Mouse (Mus musculus) WW6 (cell line): ENCODE data around the gene Lix1l.
A peak's percentile ranks its signal among the peaks of the same experiment; 100 is the strongest.

ENCODE experiments used
- DNase-seq: peaks from one replicate; pipeline ENCODE4 v3.0.0-alpha.2; 2013; ENCODE audit warnings: low read depth, low spot score

Gene Lix1l

DNA sequence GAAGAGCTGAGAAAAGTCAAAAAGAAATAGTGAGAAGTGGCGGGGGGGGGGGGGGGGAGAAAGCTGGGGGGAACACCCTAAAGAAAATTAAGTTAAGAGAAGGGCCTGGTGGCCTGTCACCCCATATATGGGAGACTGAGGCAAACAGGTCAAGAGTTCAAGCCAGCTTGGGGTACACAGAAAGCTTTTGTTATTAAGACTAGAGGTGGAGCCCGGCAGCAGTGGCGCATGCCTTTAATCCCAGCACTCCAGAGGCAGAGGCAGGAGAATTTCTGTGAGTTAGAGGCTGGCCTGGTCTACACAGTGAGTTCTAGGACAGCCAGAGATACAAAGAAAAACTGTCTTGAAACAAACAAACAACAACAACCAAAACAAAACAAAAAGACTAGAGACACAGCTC lies 35.8 kb upstream of the Lix1l start:
- no peak for DNase-seq

DNA sequence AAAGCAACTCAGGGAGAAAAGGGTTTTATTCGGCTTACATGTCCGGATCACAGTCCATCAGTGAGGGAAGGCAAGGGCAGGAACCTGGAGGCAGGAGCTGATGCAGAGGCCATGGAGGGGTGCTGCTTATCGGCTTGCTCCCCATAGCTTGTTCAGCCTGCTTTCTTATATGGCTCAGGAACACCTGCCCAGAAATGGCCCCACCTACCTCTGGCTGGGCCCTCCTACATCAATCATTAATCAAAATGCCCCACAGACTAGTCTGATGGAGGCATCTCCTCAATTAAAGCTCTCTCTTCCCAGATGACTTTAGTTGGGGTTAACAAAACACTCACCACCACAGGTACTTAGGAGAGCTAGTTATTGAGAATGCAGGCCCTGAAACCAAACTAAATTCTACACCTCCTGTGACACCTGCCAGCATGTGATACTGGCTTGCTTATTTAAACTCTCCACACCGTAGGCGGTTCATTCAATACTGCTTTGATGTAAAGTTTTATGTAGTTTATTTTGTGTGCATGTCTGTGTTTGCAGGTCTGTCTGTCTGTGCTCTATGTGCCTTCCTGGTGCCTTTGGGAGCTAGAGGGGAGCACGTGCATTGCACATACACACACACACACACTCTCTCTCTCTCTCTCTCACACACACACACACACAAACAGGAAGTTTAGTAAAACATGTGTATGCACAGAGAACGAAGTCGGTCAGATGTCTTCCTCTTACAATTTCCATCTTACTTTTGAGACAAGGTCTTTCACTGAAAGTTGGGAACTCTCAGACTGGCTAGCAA lies 34.1 kb upstream of the Lix1l start:
- DNase-seq: no peak

DNA sequence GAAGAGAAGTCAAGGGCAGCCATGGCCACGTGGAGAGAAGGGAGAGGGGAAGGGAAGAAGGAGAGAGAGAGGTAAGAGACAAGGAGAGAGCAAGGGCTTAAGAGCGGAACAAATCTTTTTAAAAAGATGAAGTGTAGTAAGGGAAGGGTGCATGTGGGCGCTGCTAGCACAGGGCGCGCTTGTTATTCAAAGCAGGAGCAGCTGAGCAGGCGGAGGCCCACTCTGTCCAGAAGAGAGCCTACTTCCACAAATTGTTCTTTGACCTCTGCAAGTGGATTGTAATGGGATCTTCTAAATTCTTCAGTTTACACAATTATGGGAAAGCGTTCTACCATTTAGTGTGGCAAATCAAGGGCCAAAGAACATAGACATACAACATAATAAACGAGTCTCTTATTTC lies 32.3 kb upstream of the Lix1l start:
- no peak for DNase-seq

DNA sequence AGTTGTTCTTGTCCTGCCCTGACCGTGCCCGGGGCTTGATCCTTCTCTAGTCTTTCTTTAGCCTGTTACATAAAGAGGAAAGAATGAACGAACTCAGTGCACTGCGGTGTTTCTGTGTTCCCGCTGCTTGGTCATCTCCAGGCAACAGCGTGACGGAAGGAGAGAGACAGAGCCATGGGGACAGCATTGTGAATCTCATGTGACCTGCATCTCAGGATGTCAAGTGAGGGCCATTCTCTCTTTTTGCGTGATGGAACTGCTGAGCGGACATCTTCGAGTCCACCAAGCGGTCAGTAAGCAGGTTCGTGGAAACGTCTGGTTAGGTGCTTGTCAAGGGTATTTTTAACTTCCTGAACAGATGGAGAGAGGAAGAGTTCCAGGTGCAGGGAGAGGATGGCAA lies 31.4 kb upstream of the Lix1l start:
- DNase-seq: no peak

- DNase-seq: no peak
Observed at GRCm38 (mm10) chr3:96569966-96570605, 30.9 kb upstream of the Lix1l start.

DNA sequence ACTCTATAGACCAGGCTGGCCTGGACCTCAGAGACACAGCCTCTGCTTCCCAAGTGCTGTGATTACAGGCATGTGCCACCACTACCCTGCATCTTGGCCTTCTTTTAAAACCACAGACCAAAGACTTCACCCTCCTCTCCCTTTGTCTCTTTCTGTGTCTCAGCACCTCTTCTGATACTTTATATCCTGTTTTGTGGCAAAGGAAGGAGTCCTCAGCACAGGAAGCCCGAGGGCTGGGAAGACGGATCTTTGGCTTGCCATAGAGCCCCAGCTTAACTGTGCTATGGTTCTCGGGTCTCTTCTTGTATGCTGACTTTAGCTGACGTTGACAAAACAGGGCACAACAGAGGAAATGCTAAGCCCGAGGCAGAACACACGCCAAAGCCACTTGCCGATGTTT lies 30.3 kb upstream of the Lix1l start:
- DNase-seq: no peak

DNA sequence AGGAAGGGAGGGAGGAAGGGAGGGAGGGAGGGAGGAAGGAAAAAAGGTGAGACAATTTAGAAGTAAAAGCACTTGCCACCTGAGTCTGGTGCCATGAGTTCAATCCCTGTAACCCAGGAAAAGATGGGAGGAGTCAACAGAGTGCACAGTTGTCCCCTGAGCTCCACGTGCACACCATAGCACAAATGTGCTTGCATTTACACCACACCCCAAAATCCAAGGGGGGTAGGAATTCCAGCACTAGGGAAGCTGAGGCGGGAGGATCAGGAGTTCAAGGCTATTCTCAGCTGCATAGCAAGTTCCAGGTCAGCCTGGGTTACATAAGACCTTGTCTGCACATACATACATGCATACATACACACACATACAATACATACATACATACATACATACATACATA lies 29.6 kb upstream of the Lix1l start:
- DNase-seq: no peak

DNA sequence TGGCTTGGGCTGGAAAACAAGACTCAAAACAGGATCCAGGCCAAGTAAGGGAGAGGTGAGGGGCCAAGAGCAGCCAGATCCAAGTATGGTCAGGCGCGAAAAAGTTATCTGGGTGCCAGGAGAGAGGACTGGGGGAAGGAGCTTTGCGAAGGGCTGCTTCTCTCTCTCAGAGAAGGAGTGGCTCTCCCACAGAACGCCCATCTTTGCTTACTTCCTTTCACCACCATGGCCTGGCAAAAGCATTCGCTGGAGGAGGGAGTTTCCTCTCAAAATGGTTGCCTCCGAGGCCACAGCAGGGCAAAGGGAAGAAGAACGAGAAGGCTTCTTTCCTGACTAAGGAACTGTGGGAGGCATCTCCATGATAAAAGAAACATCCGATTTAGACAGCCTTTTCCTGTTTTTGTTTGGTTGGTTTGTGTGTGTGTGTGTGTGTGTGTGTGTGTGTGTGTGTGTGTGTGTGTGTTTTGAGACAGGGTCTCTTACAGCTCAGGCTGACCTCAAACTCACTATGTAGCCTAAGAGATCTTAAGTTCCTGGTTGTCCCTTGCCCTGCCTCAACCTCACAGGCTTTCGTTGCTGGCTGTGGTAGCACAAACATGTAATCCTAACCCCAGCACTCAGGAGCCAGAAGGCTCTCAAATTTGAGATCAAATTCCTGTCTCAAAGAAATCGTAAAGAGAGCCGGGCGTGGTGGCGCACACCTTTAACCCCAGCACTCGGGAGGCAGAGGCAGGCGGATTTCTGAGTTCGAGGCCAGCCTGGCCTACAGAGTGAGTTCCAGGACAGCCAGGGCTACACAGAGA lies 28.9 kb upstream of the Lix1l start:
- no peak for DNase-seq

GRCm38 (mm10) chr3:96573611-96574511 lies 27.1 kb upstream of the Lix1l start:
- no peak for DNase-seq

DNA sequence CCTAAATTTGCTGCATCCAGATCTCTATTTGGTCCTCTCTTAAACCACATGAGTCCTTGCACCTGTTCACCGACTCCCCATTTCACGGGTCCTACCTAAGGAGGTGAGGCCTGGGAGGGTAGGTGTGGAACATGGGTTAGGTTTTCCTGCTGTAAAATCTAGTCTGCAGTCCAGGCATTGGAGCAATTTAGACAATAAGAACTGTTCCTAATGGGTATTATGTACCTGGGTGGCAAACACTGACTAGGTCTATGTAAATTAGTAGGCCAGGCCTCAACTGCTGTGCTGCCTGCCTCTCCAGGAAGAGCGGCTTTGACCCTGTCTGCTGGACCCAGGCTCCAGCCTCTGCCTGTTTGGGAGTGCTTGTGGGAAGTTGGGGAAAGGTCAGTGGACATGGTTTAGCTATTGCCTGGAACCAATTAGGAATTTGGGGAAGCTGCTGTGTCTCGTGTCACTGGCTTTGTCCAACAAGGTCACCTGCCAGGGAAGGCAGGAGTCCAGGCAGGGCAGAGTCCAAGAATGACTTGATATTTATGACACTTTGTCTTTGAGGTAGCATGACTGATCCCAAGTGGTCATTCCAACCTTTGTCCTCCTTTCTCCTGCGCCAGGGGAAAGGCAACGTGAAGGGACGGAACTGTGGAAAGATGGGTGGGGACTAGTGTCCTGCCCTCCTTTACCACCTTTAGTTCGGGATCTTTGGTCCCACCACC lies 25.5 kb upstream of the Lix1l start:
- no peak for DNase-seq

DNA sequence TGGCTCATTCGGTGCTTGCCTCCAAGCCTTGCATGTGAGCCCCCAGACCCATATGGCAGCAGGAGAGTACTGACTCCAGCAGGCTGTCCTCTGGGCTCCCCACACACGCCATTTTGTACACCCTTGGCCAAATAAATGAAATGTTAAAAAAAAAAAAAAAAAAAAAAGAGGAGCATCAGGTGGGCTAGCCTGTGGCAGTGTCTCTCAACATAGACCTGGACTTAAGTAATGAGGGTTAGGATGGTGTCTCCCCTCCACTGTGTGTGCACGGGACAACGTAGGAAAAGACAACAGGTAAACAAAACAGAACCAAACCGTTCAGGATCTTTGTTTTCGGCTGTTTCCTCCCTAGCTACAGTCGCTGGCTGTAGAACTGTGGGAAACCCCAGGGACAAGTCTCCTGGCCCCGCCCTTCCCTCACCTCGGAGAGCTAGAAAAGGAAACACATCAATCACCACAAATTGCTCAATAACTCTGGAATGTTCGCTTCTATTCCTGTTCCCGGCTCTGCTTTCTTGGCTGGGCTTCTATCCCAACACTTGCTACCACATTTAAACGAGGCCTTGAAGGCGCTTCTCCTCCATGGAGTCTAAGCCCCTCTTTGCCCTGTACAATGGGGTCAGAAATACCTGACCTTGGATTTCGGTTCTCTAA lies 24.8 kb upstream of the Lix1l start:
- DNase-seq: no peak

DNA sequence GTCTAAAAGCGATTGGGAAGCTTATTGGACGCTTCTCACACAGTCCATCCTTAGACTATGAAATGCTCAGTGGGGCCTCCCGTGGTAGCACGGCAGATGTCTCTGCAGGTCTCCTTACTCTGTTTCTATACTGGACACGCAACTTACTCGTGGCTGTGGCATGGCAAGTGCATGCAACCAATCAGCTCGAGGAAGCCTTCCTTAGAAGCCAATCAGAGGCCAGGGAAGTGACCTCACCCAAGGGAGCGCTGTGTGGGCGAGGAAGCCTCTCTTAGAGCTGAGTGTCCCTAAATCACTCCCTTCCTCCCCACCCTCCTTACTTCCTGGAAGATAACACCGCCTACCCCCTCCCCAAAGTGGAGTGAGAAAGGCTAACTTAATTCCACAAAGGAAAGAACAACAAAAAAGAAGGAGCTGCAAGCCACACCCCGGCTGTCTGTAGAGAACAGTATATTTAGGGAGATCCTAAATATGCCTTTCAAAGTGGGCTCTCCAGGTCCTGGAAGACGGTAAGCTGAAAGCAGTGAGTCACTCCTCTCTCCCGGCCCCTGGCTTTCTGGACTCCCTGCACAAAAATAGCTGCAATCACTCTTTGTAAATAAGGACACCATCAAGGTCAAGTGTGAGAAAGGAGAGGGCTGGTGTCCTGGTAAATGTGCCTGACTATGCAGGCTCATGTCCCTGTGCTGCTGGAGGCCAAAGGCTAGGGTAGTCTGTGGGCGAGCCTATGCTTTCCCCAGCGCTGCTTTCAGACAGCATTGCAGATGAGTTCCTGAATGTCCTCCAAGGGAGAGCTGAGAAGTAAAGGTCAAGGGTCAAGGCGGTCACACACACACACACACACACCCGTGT lies 24.0 kb upstream of the Lix1l start, which contains the start of gene Gm16253:
Gm16253 (plus strand) TSS at position 295 of the 852 bp plus-strand sequence.
- peak; percentile 87 for DNase-seq

- no peak for DNase-seq
Observed at GRCm38 (mm10) chr3:96577566-96577965, 23.4 kb upstream of the Lix1l start.

DNA sequence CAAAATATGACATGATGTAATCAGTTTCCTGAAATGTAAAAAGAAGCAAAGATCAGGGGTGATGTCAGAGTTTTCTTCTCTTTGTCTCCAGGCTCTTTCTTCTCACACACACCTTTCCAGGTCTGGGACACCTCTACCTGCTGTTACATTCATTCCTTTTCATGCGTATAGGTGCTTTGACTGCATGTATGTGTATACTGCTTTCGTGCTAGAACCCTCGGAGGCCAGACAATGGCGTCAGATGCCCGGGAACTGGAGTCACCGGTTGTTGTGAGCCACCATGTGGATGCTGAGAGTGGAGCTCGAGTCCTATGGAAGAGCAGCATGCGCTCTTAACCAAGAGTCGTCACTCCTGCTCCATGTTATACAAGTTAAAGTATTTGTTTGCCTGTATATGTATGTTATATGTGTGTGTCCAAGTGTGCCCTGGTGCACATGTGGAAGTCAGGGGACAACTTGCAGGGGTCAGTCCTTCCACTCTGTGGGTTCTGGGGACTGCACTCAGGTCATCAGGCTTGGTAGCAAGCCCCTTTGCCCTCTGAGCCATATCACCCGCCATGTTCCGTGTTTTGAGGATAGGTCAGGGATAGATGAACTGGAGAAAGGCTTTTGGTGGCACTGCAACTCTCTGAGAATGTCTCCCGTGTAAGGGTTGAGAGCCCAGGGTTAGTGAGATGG lies 22.2 kb upstream of the Lix1l start:
- no peak for DNase-seq

DNA sequence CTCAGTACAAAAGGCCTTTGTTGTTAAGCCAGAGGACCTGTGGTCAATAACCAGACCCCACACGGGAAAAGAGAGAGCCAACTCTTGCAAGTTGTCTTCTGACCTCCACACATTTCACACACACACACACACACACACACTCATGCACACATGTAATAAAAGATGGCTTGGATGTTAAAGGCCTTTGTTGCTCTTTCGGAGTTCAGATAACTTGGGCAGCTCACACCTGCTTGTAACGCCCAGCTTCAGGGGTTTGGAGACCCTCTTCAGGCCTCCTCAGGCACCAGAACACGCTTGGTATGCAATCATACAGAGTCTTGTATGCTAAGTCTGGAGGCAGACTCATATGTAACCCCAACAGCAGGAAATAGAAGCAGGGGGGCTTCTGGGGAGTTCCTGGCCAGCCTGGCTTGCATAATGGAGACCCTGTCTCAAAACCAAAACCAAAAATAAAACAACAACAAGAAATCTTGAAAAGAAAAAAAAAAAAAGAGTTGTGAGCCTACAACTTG lies 21.7 kb upstream of the Lix1l start:
- no peak for DNase-seq

DNA sequence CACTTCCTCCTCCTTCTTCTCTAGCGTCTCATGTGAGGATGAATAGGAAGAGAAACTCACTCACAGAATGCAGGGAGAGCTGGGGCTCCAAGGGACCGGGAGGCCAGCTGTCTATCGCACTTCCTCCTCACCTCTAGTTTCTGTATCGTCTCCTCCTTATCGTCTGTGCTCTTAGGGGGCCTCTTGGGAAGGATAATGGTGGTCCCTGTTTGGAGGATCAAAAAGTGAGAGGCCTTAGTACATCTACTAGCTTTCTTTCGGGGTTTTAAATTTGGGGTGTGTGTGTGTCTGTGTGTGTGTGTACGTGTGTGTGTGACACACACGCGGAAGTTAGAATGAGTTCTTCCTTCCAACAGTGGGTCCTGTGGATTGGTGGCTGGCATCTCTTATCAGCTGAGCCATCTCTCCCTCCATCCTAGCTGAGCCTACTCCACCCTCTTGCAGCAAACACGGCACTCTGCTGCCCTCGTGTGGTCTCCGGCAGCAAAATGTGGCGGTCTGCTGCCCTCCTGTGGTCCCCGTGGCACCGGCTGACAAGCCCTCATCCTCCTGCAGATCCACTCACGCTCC lies 21.0 kb upstream of the Lix1l start:
- DNase-seq: peak; percentile 79

GRCm38 (mm10) chr3:96581141-96581540 lies 19.8 kb upstream of the Lix1l start:
- no peak for DNase-seq
